Mouse (Mus musculus): Measurements from ENCODE around the gene Barhl1. TPM values are rescaled to one million over a fixed set of nuclear protein-coding genes. Genes with fewer than 3 reads are reported as not detected.

Gene Barhl1
- polyA plus RNA-seq, 1 experiment from 2014 or later = not detected

Other genes with a start within 250 kb of the Barhl1 start
- gene Spaca9, start 216.9 kb downstream of the Barhl1 start, polyA plus RNA-seq (2015; fragmentation: Nextera tagmentation; extraction: Ambion mirVana) = 1.0 and 1.7 TPM in 2 replicates
- 0.30 and 0.48 TPM in 2 replicates for gene Ak8, start 216.5 kb downstream of the Barhl1 start, polyA plus RNA-seq (2015; fragmentation: Nextera tagmentation; extraction: Ambion mirVana)
- 6.9 and 8.9 TPM in 2 replicates for gene Gtf3c4, start 76.3 kb downstream of the Barhl1 start, polyA plus RNA-seq (2015; fragmentation: Nextera tagmentation; extraction: Ambion mirVana)
- 6.8 and 9.3 TPM in 2 replicates for gene Ddx31, start 76.3 kb downstream of the Barhl1 start, polyA plus RNA-seq (2015; fragmentation: Nextera tagmentation; extraction: Ambion mirVana)
- gene Cfap77, start 138.4 kb upstream of the Barhl1 start, polyA plus RNA-seq (2015; fragmentation: Nextera tagmentation; extraction: Ambion mirVana) = 0.18 and 0.27 TPM in 2 replicates
- 5.5 and 6.8 TPM in 2 replicates for gene Ttf1, start 143.6 kb upstream of the Barhl1 start, polyA plus RNA-seq (2015; fragmentation: Nextera tagmentation; extraction: Ambion mirVana)
- 5.9 and 6.8 TPM in 2 replicates for gene Setx, start 207.5 kb upstream of the Barhl1 start, polyA plus RNA-seq (2015; fragmentation: Nextera tagmentation; extraction: Ambion mirVana)

Data from heart, embryonic 15.5 days (tissue).